In the genomic region with DNA sequence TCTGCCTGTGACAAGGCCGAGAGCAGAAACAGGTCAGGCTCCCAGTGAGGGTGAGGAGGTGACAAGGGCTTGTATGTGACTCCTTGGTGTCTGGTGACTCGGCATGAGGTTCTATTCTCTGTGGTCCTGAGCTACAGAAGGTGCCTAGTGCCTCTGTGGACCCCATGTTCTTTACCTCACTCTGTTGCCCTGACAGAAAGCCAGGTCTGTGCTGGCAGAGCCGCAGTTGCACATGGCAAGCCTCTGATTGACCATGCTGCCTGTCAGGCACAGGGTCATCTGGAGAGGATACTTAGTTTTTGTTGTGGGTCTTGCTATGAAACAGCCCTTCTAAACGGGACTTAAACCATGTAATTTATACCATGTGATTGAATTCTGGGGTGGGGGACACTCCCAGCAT, we compare ENCODE assay signal across 21 mouse cellular contexts.
"Had no signal": no experiment of that assay in that cellular context is flagged by ENCODE, and none has a peak within 500 bp of the region (broad histone marks: within the 10 kb centered on the region; RNA-seq: fewer than 3 reads in every experiment).

No protein-coding gene starts in this region.

- DNase-seq: kidney, postnatal 25 days; layer of hippocampus, adult 9-11 months; liver, embryonic 13.5 days; lung, adult 2 months; lung, postnatal 14 days; lung, postnatal 4 days; right cerebral cortex, adult 18-20 months; right cerebral cortex, postnatal 14 days; right cerebral cortex, postnatal 4 days; thymus, adult 2 months; thymus, postnatal 14 days; thymus, postnatal 4 days had no signal

- H3K27ac ChIP-seq: kidney, postnatal 0 days; layer of hippocampus, adult 2 months; limb, embryonic 12.5 days; limb, embryonic 15.5 days; liver, embryonic 13.5 days; midbrain, embryonic 12.5 days; neural tube, embryonic 15.5 days; stomach, postnatal 0 days had no signal

- H3K9me3 ChIP-seq: limb, embryonic 12.5 days; limb, embryonic 15.5 days; liver, embryonic 13.5 days; midbrain, embryonic 12.5 days; neural tube, embryonic 15.5 days had no signal

- ATAC-seq: midbrain, embryonic 16.5 days had no signal

- H3K9ac ChIP-seq: limb, embryonic 12.5 days; limb, embryonic 15.5 days; liver, embryonic 13.5 days; midbrain, embryonic 12.5 days; neural tube, embryonic 15.5 days had no signal

- H3K4me2 ChIP-seq: limb, embryonic 12.5 days; limb, embryonic 15.5 days; liver, embryonic 13.5 days; midbrain, embryonic 12.5 days; neural tube, embryonic 15.5 days had no signal

- H3K4me3 ChIP-seq: layer of hippocampus, adult 2 months; limb, embryonic 12.5 days; limb, embryonic 15.5 days; liver, embryonic 13.5 days; midbrain, embryonic 12.5 days; myocyte; neural tube, embryonic 15.5 days had no signal

- H3K27me3 ChIP-seq: limb, embryonic 12.5 days; limb, embryonic 15.5 days; liver, embryonic 13.5 days; midbrain, embryonic 12.5 days; neural tube, embryonic 15.5 days had no signal
